Mouse (Mus musculus) forebrain, embryonic 14.5 days (tissue): ENCODE data around the gene Slc35a5. TPM values are rescaled to one million over a fixed set of nuclear protein-coding genes. Genes with fewer than 3 reads are reported as not detected.
A peak's percentile ranks its signal among the peaks of the same experiment; 100 is the strongest.

Experiments
- ATAC-seq: fragments of 200-750 bp; cut with Nextera tagmentation; 2 replicates; pipeline ENCODE4 v1.8.0; 2017; ENCODE audit warnings: mild to moderate bottlenecking, moderate library complexity
- DNase-seq: peaks from one replicate; pipeline ENCODE4 v3.0.0-alpha.2; 2015; ENCODE audit warnings: low spot score
- H3K27ac ChIP-seq: fragments of 300-500 bp; sonication (generic); 2 replicates; pipeline ENCODE4 v1.5.1; 2014; ENCODE audit warnings: low read depth, mild to moderate bottlenecking, control low read depth, low read length, moderate library complexity
- H3K27me3 ChIP-seq: fragments of 300-500 bp; sonication (generic); replicated peaks from 2 replicates; pipeline ENCODE4 v1.6.1; 2014; ENCODE audit warnings: low read length, control low read depth, mixed read lengths; ENCODE audit not compliant: control insufficient read depth, insufficient read depth
- H3K36me3 ChIP-seq: fragments of 300-500 bp; sonication (generic); 2 replicates; pipeline ENCODE4 v1.6.1; 2014; ENCODE audit warnings: low read length, control low read depth; ENCODE audit not compliant: control insufficient read depth, insufficient read depth
- H3K4me1 ChIP-seq: fragments of 300-500 bp; sonication (generic); 2 replicates; pipeline ENCODE4 v1.6.1; 2014; ENCODE audit warnings: antibody characterized with exemption, low read length, control low read depth; ENCODE audit not compliant: control insufficient read depth, insufficient read depth
- H3K4me2 ChIP-seq: fragments of 300-500 bp; sonication (generic); 2 replicates; pipeline ENCODE4 v1.6.1; 2014; ENCODE audit warnings: mild to moderate bottlenecking, control low read depth, low read length
- H3K4me3 ChIP-seq: fragments of 300-500 bp; sonication (generic); 2 replicates; pipeline ENCODE4 v1.5.1; 2014; ENCODE audit warnings: low read depth, low read length, control low read depth
- H3K9ac ChIP-seq: fragments of 300-500 bp; sonication (generic); 2 replicates; pipeline ENCODE4 v1.6.1; 2014; ENCODE audit warnings: mild to moderate bottlenecking, low read length, control low read depth, moderate library complexity
- H3K9me3 ChIP-seq: fragments of 300-500 bp; sonication (generic); replicated peaks from 2 replicates; pipeline ENCODE4 v1.6.1; 2016; ENCODE audit warnings: low read length, control low read depth, mixed read lengths; ENCODE audit not compliant: control insufficient read depth
- WGBS: fragments of 180-500 bp; shearing (Covaris S2); extraction: QIAGEN DNeasy Blood & Tissue Kit; methylation state at CpG from one replicate; pipeline ENCODE4 v1.1.7; 2014; 5-methylcytosine and 5-hydroxymethylcytosine counted together
- polyA plus RNA-seq: library from polyadenylated mRNA; unstranded; fragments of >200 nt; fragmentation: Nextera tagmentation; extraction: Ambion mirVana; gene quantifications from 2 replicates; pipeline ENCODE4 v1.2.1, GENCODE M21; 2014

Slc35a5 gene
- polyA plus RNA-seq, 1 experiment from 2014 or later = 24.4 TPM

DNA sequence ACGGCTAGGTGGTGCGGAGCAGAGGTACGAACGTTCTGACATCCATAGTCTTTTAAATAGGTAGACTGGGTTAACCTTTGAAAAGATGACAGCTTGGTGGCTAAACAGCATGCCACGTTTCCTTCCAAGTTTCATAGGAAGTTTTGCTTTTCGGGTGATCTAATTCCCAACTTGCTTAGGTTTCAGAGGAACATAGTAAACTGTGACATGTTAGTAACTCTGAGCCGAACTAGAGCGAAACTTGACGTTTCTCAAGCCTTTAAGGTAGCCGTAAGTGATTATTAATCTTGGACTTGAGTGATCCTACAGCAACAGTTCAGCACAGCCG, 847 bp upstream of the Slc35a5 start:
- Histone ChIP-seq H3K4me2 (peak overlapping the region; percentile 61), H3K27ac (peak overlapping the region; percentile 86; the same call in 1 of the 2 replicates), H3K36me3 (peaks cover 3% of the 10 kb centered on the region; the same call in 1 of the 2 replicates), H3K4me3 (peak overlapping the region; percentile 77), H3K4me1 (peaks cover 13% of the 10 kb centered on the region), H3K27me3 (no peaks in the 10 kb centered on the region), H3K9me3 (no peaks in the 10 kb centered on the region), H3K9ac (peak overlapping the region; percentile 84)
- 8% methylated on average over 11 of the region's 11 CpGs for WGBS
- DNase-seq (no peak), ATAC-seq (no peak)

DNA sequence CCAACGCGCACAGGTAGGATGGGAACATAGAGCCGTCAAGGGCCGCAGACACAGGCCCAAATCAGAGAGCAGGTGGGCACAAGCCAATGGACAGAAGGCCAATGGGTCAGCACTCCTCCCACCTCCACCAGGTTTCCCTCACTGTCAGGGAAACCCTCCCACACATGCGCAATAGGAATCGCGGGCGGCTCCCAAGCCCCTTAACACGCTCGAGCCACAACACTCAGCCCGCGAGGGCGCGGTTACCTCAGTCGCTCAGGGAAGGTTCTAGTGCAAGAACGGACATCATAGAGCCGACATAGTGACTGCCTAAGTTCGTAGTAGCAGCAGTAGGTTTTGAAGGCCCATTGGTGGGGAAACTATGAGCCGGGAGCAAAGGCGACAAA, 377 bp downstream of the Slc35a5 start:
- Histone ChIP-seq H3K4me2 (peak overlapping the region; percentile 61), H3K27ac (peak overlapping the region; percentile 86), H3K36me3 (peaks cover 7% of the 10 kb centered on the region; the same call in 1 of the 2 replicates), H3K27me3 (no peaks in the 10 kb centered on the region), H3K9me3 (no peaks in the 10 kb centered on the region), H3K4me1 (peaks cover 13% of the 10 kb centered on the region), H3K9ac (peak overlapping the region; percentile 79), H3K4me3 (peak overlapping the region; percentile 77)
- under 1% methylated on average over 20 of the region's 20 CpGs for WGBS
- DNase-seq (peak; percentile 82), ATAC-seq (peak; percentile 76)

DNA sequence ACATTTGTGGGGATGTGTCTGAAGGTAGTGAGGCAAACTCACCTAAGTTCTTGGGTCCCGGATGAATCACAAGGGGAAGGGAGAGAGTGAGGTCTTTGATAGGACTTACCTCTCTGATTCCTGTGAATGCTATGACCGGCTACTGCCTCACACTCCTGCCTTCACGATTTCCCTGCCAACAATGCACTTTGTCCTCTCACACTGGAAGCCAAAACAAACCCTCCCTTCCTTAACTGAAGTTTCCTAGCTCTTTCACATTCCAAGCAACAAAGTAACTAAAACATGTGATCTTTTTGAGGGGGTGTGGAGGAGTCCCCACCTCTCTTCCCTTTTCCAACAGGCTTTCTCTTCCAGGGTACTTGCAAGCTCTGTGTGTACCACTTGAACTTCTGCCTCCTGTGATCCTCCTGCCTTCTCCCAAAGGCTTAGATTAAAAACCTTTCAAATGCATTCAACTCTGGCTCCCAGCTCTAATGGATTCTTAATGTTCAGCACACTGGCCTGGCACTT, 3.7 kb downstream of the Slc35a5 start:
- Histone ChIP-seq H3K4me1 (peaks cover 11% of the 10 kb centered on the region), H3K27me3 (no peaks in the 10 kb centered on the region), H3K9me3 (no peaks in the 10 kb centered on the region), H3K4me2 (no peak overlapping the region), H3K27ac (no peak overlapping the region), H3K4me3 (no peak overlapping the region), H3K36me3 (peaks cover 32% of the 10 kb centered on the region), H3K9ac (no peak overlapping the region)
- 81% methylated on average over 3 of the region's 3 CpGs for WGBS
- no peak for ATAC-seq
- no peak for DNase-seq

DNA sequence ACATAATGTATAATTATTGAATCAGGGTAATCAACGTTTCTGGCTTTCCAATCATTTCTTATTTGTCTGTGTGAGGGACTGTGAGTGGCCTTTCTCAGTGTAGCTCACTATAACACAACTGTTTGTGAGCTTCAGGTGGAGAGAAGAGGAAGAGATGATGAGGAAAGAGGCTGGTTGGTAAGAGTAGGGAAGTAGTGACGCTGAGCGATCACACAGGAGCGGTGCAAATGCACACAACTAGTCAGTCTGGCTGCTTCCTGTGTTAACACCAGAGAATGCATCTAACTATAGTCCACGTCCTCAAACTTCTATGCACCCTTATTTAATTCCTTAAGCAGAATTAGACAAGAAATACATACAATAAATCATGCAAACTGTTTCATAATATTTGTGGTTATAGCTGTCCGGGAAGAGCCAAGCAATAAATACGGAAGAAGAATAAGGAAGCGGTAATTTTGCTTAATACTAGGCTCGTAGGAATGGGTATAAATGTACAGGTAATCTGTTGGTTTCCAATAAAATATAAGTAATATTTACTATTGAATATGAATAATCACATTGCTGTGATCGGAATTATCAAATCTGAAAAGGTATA, 9.9 kb downstream of the Slc35a5 start:
- DNase-seq = no peak
- H3K27ac ChIP-seq = no peak overlapping the region
- WGBS = 95% methylated on average over 10 of the region's 10 CpGs
- ATAC-seq = no peak
- H3K36me3 ChIP-seq = peaks cover 75% of the 10 kb centered on the region
- no peak overlapping the region for H3K4me2 ChIP-seq
- no peak overlapping the region for H3K9ac ChIP-seq
- H3K4me3 ChIP-seq = no peak overlapping the region
- H3K9me3 ChIP-seq = no peaks in the 10 kb centered on the region
- H3K4me1 ChIP-seq = no peaks in the 10 kb centered on the region
- H3K27me3 ChIP-seq = no peaks in the 10 kb centered on the region

DNA sequence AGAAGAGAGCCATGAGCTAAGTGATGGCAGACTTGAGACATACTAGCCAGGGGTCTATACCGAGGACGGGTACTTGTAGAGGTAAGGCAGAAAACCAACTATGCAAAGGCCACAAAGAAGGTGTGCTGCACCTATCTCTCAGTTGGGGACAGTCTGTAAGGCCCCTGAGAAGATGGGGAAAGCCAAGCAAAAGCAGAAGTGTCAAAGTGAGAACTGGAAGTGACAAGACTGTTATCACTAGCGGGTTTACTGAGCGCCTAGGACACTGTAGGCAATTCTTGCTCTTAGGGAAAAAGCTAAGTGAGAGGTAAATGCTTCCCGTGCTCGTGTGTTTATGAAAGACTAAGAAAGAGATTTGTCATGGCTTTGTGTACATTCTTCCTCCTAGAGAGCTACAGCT, 13.4 kb downstream of the Slc35a5 start:
- H3K27ac ChIP-seq = no peak overlapping the region

DNA sequence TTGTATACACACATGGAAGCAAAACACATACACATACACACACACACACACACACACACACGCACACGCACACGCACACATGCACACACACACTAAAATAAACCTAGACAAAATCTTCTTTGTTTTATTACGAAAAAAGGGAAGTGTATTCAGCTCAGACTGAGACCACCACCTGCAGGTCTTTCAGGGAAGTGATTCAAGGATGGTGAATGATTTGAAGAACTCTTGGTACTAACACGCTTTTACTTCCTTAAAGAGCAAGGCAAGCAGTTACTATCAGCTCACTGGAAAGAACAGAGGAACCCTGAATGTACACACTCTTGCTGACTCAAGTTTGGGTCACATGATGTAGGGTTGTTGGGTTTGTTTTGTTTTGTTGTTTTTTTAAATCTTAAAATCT, 15.9 kb downstream of the Slc35a5 start:
- no peaks in the 10 kb centered on the region for H3K9me3 ChIP-seq
- no peaks in the 10 kb centered on the region for H3K27me3 ChIP-seq
- no peak overlapping the region for H3K4me2 ChIP-seq
- H3K27ac ChIP-seq = no peak overlapping the region
- no peak for ATAC-seq
- no peak overlapping the region for H3K4me3 ChIP-seq
- 99% methylated on average over 5 of the region's 5 CpGs for WGBS
- H3K36me3 ChIP-seq = peaks cover 67% of the 10 kb centered on the region
- no peak overlapping the region for H3K9ac ChIP-seq
- no peak for DNase-seq
- H3K4me1 ChIP-seq = no peaks in the 10 kb centered on the region

More for the DNA sequence above, 13.4 kb downstream of the Slc35a5 start:
- DNase-seq (no peak), ATAC-seq (no peak)
- Histone ChIP-seq H3K27me3 (no peaks in the 10 kb centered on the region), H3K4me3 (no peak overlapping the region), H3K9ac (no peak overlapping the region), H3K9me3 (no peaks in the 10 kb centered on the region), H3K4me2 (no peak overlapping the region), H3K36me3 (peaks cover 78% of the 10 kb centered on the region), H3K4me1 (no peaks in the 10 kb centered on the region)
- 97% methylated on average over 6 of the region's 6 CpGs for WGBS

DNA sequence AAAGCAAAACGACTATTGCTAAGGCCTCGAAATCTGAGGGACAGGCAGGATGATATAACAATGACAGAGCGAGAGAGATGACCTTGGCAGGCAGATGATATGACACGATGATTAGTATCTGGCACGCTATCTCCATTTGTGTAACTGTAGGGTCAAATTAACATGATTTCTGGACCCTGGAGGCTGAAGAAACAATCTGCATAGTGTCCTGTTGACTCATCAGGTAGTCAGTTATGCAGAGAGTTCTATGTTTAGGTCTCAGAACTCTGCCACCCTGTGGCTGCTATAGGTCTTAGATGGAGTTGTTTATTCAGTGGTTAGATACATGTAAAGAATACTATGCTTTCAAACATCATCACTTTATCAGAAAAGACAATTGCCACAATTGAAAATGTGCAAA, 16.8 kb downstream of the Slc35a5 start:
- Histone ChIP-seq H3K4me2 (no peak overlapping the region), H3K36me3 (peaks cover 59% of the 10 kb centered on the region), H3K27me3 (no peaks in the 10 kb centered on the region), H3K4me1 (no peaks in the 10 kb centered on the region), H3K27ac (no peak overlapping the region), H3K9me3 (no peaks in the 10 kb centered on the region), H3K9ac (no peak overlapping the region), H3K4me3 (no peak overlapping the region)
- ATAC-seq = no peak
- no peak for DNase-seq
- 95% methylated on average over 5 of the region's 5 CpGs for WGBS

DNA sequence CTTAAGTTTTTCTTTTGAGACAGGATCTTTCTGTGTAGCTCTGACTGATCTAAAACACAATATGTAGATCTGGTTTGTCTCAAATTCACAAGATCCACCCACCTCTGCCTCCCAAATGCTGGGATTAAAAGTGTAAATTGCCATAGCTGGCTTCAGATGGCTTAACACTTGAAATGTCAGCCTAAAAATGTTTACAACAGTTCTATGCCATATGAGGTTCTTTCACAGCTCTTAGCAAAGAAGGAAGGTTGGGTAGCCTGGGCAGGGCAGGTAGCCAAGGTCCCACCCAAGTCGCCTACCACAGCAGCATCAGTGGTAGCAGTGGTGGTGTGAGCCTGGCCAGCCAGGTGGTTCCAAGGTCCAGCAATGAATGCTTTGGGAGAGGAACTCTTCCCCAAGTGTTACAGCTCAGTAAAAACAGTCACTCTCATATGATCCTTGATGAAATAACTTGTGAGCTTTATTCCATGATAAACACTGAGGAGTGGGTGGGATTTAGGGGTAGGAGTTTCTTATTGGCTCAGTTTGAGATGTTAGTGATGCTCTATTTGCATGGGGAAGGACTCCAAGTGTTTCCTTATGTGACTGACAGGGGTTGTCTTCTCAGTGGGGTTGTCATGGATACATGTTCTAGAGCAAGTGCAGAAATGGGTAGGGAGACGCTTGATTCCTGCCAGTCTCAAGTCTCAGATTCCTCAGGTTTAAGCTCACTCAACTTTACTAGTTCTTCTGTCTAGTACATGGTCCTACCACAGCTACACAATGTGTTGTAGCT, 30.4 kb downstream of the Slc35a5 start:
- Histone ChIP-seq H3K9me3 (no peaks in the 10 kb centered on the region), H3K36me3 (no peaks in the 10 kb centered on the region), H3K4me3 (no peak overlapping the region), H3K9ac (no peak overlapping the region), H3K4me2 (no peak overlapping the region), H3K4me1 (no peaks in the 10 kb centered on the region), H3K27ac (no peak overlapping the region), H3K27me3 (no peaks in the 10 kb centered on the region)
- 91% methylated on average over 2 of the region's 2 CpGs for WGBS
- DNase-seq (no peak), ATAC-seq (no peak)
